Mouse (Mus musculus) thymus, postnatal 25 days (tissue): ENCODE results near the gene Fndc5.
A peak's percentile ranks its signal among the peaks of the same experiment; 100 is the strongest.

Experiments
- DNase-seq: peaks from one replicate; pipeline ENCODE4 v3.0.0; 2022

Gene Fndc5

GRCm38 (mm10) chr4:129147552-129148103 lies 10.8 kb downstream of the Fndc5 start:
- no peak for DNase-seq

- no peak for DNase-seq
Measured at GRCm38 (mm10) chr4:129149321-129149720, 12.5 kb downstream of the Fndc5 start.

GRCm38 (mm10) chr4:129151276-129151811 lies 14.5 kb downstream of the Fndc5 start:
- no peak for DNase-seq

- no peak for DNase-seq
Measured at GRCm38 (mm10) chr4:129157541-129157940, 20.7 kb downstream of the Fndc5 start.

GRCm38 (mm10) chr4:129158549-129158948 lies 21.8 kb downstream of the Fndc5 start:
- DNase-seq = no peak

GRCm38 (mm10) chr4:129161076-129161475 lies 24.3 kb downstream of the Fndc5 start:
- DNase-seq = no peak

GRCm38 (mm10) chr4:129161581-129162255 lies 24.9 kb downstream of the Fndc5 start:
- no peak for DNase-seq

GRCm38 (mm10) chr4:129172529-129172928 lies 35.7 kb downstream of the Fndc5 start:
- DNase-seq = no peak

- DNase-seq = no peak
Measured at GRCm38 (mm10) chr4:129179560-129179959, 42.8 kb downstream of the Fndc5 start.

- DNase-seq = no peak
Measured at GRCm38 (mm10) chr4:129188041-129188659, 51.4 kb downstream of the Fndc5 start.

GRCm38 (mm10) chr4:129188803-129189541 lies 52.2 kb downstream of the Fndc5 start:
- peak; percentile 66 for DNase-seq

GRCm38 (mm10) chr4:129189542-129190519 lies 53.0 kb downstream of the Fndc5 start, which contains the start of the genes S100pbp and Yars:
TSS of gene S100pbp (minus strand) at chr4:129189727.
TSS of gene Yars (plus strand) at chr4:129189760.
- DNase-seq = peak; percentile 99

GRCm38 (mm10) chr4:129190538-129190937 lies 53.7 kb downstream of the Fndc5 start:
- DNase-seq = peak; percentile 6

GRCm38 (mm10) chr4:129191691-129192090 lies 54.9 kb downstream of the Fndc5 start:
- DNase-seq = no peak
